ENCODE assay signal across 8 mouse cellular contexts in the genomic region with DNA sequence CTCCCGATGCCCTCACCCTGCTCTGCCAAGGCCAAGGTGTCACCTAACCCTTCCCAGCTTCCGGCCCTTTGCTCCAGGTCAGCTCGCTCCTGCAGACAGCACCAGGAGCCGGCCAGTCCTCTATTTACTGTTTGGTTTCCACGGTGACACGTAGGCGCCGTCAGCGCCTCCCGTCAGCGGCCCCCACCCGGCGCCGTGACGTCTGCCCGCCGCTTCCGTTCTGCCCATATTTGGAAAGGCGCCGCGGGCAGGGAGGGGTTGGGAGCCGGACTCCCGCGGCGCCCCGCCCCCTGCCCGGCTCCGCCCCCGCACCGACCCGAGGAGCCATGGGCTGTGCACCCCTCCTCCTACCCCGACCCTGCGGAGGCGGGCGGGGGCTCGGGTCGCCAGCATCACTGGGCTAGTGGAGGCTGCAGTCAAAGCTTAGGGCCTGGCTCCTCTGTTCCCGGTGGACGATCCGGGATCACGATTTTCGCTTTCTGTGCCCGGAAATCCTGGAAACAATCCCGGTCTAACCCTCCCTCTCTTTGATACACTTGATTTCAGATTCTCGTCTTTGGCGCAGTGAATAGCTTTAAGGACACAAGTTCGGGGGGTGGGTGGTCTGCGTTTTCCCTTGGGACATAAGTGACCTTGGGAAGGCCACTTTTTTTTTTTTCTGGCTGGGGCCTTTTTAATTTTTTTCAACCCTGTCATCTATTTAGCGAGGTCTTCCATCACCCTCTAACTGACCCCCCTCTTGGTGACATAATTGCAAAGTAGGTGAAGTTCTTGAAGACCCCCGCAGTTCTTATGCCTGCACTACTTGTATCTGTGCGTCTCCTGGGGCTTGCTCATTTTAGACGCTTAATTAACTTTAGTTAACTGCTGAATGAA. TPM values are rescaled to one million over a fixed set of nuclear protein-coding genes. Genes with fewer than 3 reads are reported as not detected.
DNase-seq lines count a peak whose midpoint lies in the region; ATAC-seq lines count a peak whose summit lies in the region.

No protein-coding gene starts in this region.

- no peaks in the 10 kb centered on the region for H3K36me3 ChIP-seq in hindbrain, embryonic 15.5 days

- peak; percentile 94 for DNase-seq in T-cell, adult 2 months (ENCODE audit: low spot score)
- DNase-seq in cerebellum, postnatal 25 days, result peak; percentile 95 to 98
- peak; percentile 94 to 95 for DNase-seq in frontal cortex, postnatal 36 days (ENCODE audit: low spot score in 2 of 2)
- peak; percentile 88 for DNase-seq in left cerebral cortex, adult 11 months (ENCODE audit: low spot score)
- DNase-seq in lung, postnatal 36 days, result peak; percentile 95
- peak; percentile 96 for DNase-seq in retina, embryonic 14.5 days (ENCODE audit: low spot score)
- DNase-seq in thymus, postnatal 4 days, result peak; percentile 99

- under 1% methylated on average over 52 of the region's 52 CpGs for WGBS in hindbrain, embryonic 15.5 days

- peak; percentile 95 for ATAC-seq in hindbrain, embryonic 15.5 days (ENCODE audit: low FRiP score, low read depth)

- H3K27ac ChIP-seq in hindbrain, embryonic 15.5 days (replicated peaks), result peak overlapping the region; percentile 82

- H3K27me3 ChIP-seq in hindbrain, embryonic 15.5 days, result 0 out of 2 replicates have a peak, but pooled peaks cover 2% of the 10 kb centered on the region

- H3K4me2 ChIP-seq in hindbrain, embryonic 15.5 days, result peak overlapping the region; percentile 87

- H3K4me3 ChIP-seq in hindbrain, embryonic 15.5 days, result peak overlapping the region; percentile 61

- peaks cover 20% of the 10 kb centered on the region for H3K4me1 ChIP-seq in hindbrain, embryonic 15.5 days (replicated peaks)

- peak overlapping the region; percentile 60 for H3K9ac ChIP-seq in hindbrain, embryonic 15.5 days

- H3K9me3 ChIP-seq in hindbrain, embryonic 15.5 days, result no peaks in the 10 kb centered on the region

RNA-seq across cellular contexts. Expression of a gene that starts 12.4 kb away (rescaled TPM):
- 2.6 and 4.0 TPM in 2 replicates for polyA plus RNA-seq in hindbrain, embryonic 15.5 days (2015; fragmentation: Nextera tagmentation; extraction: Ambion mirVana)

Comparison
In these comparisons a context has a peak if more than half of its experiments do, and no peak if none do; other contexts are left out.
1. Peak in every context shown above with its lines: DNase-seq, ATAC-seq, H3K4me3 ChIP-seq and H3K27ac ChIP-seq.